Mouse (Mus musculus): Measurements from ENCODE around the gene Mex3a. TPM values are rescaled to one million over a fixed set of nuclear protein-coding genes. Genes with fewer than 3 reads are reported as not detected.

Gene Mex3a
- polyA plus RNA-seq (2012; rRNA removed): 1.0 and 1.1 TPM in 2 replicates

GRCm38 (mm10) chr3:88532299-88532674 is at the start of gene Mex3a:
Gene Mex3a (plus strand): TSS chr3:88532395.

DNA sequence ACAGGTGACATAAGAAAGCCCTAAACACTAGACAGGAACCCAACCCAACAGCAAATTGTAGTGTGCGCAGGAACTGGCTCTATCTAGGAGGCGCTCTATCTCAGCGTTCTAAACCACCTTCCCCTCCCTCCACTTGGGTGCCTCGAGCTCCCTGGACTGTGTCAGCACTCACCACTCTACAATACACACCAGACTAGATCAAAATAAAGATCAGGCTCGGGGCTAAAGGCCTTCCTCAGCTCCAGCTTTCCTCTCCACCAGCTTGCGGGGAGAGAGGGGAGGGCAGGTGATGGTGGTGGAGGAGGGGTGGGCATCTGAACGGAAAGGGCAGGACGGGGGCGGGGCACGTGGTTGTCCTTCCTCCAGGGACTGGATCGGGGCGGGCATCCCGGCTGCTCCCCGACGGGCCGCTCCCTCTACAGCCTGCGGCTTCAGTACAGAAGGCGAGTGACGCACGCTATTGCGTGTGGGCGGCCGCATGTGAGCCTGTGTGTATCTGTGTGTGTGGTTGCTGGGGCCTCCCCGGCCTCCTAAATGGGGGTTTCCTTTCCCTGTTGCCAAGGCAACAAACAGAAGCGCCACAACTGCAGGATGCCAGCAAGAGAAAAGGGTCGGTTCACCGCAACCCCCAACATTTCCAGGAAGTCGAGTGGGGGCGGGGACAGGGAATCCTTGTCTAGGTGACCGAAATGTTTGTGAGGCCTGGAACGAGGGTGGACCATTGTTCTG is 22.3 kb upstream of the Mex3a start, which contains the start of gene Lmna:
TSS of gene Lmna (minus strand) at position 265 of the 729 bp plus-strand sequence.

DNA sequence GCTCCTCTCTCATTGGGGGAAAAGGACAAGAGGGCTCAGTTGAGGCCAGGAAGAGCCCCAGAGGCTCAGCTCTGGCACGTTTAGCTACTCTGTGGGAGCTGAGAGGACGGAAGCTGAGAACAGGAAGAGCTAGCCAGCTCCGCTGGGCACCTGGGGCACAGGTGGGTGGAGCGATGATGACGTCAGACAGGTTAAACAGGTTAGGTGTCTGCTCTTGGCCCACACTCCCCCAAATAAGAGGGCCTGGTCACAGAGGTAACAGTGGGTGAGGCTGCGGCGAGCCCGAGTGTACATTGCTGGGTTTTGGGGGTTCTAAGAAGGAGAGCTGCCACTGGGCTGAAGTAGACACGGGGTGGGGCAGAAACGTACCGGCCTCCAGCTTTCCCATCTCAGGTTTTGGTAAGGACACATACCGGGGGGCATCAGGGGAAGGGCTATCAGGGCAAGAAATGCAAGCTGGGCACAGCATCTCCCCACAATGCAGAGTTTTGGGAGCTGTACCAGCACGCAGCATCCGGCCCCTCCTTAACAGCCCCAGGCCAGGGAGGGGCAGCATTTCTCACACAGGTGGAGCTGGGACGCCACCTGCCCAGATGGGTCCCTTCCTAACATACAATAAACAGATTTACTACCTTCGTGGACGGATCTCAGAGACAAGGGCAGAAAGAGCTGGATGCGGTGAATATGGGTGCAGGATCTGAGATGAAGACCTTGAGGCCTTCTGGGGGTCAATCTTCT is 16.2 kb downstream of the Mex3a start, which contains the start of gene Rab25:
TSS of gene Rab25 (minus strand) at position 121 of the 738 bp plus-strand sequence.

GRCm38 (mm10) chr3:88552676-88553524 is 20.7 kb downstream of the Mex3a start, which contains the start of gene Lamtor2:
Gene Lamtor2 (minus strand): TSS chr3:88553074.

GRCm38 (mm10) chr3:88553525-88553879 is 21.3 kb downstream of the Mex3a start, which contains the start of gene Ubqln4:
Gene Ubqln4 (plus strand): TSS chr3:88553758.

GRCm38 (mm10) chr3:88575540-88575939 is 43.3 kb downstream of the Mex3a start, which contains the start of gene Ssr2:
Gene Ssr2 (plus strand): TSS chr3:88575876.

Other genes with a start within 250 kb of the Mex3a start
- not detected in 2 replicates for gene Gm38392, start 245.2 kb upstream of the Mex3a start, polyA plus RNA-seq (2012; rRNA removed)
- 0.81 and 2.0 TPM in 2 replicates for gene Tsacc, start 235.4 kb upstream of the Mex3a start, polyA plus RNA-seq (2012; rRNA removed)
- 63.1 and 73.8 TPM in 2 replicates for gene Cct3, start 235.3 kb upstream of the Mex3a start, polyA plus RNA-seq (2012; rRNA removed)
- gene Glmp, start 207.4 kb upstream of the Mex3a start, polyA plus RNA-seq (2012; rRNA removed): 181 and 206 TPM in 2 replicates
- 44.3 and 54.6 TPM in 2 replicates for gene Tmem79, start 196.2 kb upstream of the Mex3a start, polyA plus RNA-seq (2012; rRNA removed)
- gene Smg5, start 196.1 kb upstream of the Mex3a start, polyA plus RNA-seq (2012; rRNA removed): 65.8 and 68.6 TPM in 2 replicates
- gene Paqr6, start 167.8 kb upstream of the Mex3a start, polyA plus RNA-seq (2012; rRNA removed): 6.7 and 9.3 TPM in 2 replicates
- 9.1 and 12.0 TPM in 2 replicates for gene Bglap3, start 159.7 kb upstream of the Mex3a start, polyA plus RNA-seq (2012; rRNA removed)
- gene Bglap2, start 153.7 kb upstream of the Mex3a start, polyA plus RNA-seq (2012; rRNA removed): 2.9 and 4.4 TPM in 2 replicates
- 2.7 and 6.8 TPM in 2 replicates for gene Bglap, start 147.9 kb upstream of the Mex3a start, polyA plus RNA-seq (2012; rRNA removed)
- gene Pmf1, start 122.1 kb upstream of the Mex3a start, polyA plus RNA-seq (2012; rRNA removed): 57.9 and 63.7 TPM in 2 replicates
- 19.2 and 26.3 TPM in 2 replicates for gene Slc25a44, start 107.3 kb upstream of the Mex3a start, polyA plus RNA-seq (2012; rRNA removed)
- gene Sema4a, start 71.2 kb upstream of the Mex3a start, polyA plus RNA-seq (2012; rRNA removed): 233 and 295 TPM in 2 replicates
- 812 and 822 TPM in 2 replicates for gene Lmna, start 22.4 kb upstream of the Mex3a start, polyA plus RNA-seq (2012; rRNA removed)
- 407 and 425 TPM in 2 replicates for gene Rab25, start 15.9 kb downstream of the Mex3a start, polyA plus RNA-seq (2012; rRNA removed)
- gene Lamtor2, start 20.7 kb downstream of the Mex3a start, polyA plus RNA-seq (2012; rRNA removed): 210 and 235 TPM in 2 replicates
- gene Ubqln4, start 21.4 kb downstream of the Mex3a start, polyA plus RNA-seq (2012; rRNA removed): 52.6 and 60.7 TPM in 2 replicates
- 178 and 186 TPM in 2 replicates for gene Ssr2, start 43.5 kb downstream of the Mex3a start, polyA plus RNA-seq (2012; rRNA removed)
- 67.5 and 68.7 TPM in 2 replicates for gene Arhgef2, start 73.6 kb downstream of the Mex3a start, polyA plus RNA-seq (2012; rRNA removed)
- 0.21 and 0.41 TPM in 2 replicates for gene Rxfp4, start 120.7 kb downstream of the Mex3a start, polyA plus RNA-seq (2012; rRNA removed)
- 51.3 and 58.9 TPM in 2 replicates for gene Khdc4, start 153.4 kb downstream of the Mex3a start, polyA plus RNA-seq (2012; rRNA removed)
- gene Rit1, start 184.4 kb downstream of the Mex3a start, polyA plus RNA-seq (2012; rRNA removed): 45.6 and 48.8 TPM in 2 replicates
- gene Syt11, start 242.8 kb downstream of the Mex3a start, polyA plus RNA-seq (2012; rRNA removed): 5.8 and 6.2 TPM in 2 replicates